Mouse (Mus musculus) liver, embryonic 15.5 days (tissue): ENCODE measurements around the gene Ldlrad3. TPM values are rescaled to one million over a fixed set of nuclear protein-coding genes. Genes with fewer than 3 reads are reported as not detected.

Experiments
- ATAC-seq: fragments of 200-750 bp; cut with Nextera tagmentation; 2 replicates; pipeline ENCODE4 v1.8.0; 2017; ENCODE audit warnings: moderate number of reproducible peaks, mild to moderate bottlenecking, moderate library complexity; ENCODE audit not compliant: insufficient read depth
- H3K27ac ChIP-seq: fragments of 300-500 bp; sonication (generic); replicated peaks from 2 replicates; pipeline ENCODE4 v1.5.1; 2015; ENCODE audit warnings: mild to moderate bottlenecking, inconsistent platforms
- H3K27me3 ChIP-seq: fragments of 300-500 bp; sonication (generic); 2 replicates; pipeline ENCODE4 v1.6.1; 2015; ENCODE audit warnings: mild to moderate bottlenecking, inconsistent platforms
- H3K36me3 ChIP-seq: fragments of 300-500 bp; sonication (generic); replicated peaks from 2 replicates; pipeline ENCODE4 v1.6.1; 2015; ENCODE audit warnings: moderate library complexity, mild to moderate bottlenecking, inconsistent platforms
- H3K4me1 ChIP-seq: fragments of 300-500 bp; sonication (generic); replicated peaks from 2 replicates; pipeline ENCODE4 v1.6.1; 2015; ENCODE audit warnings: inconsistent platforms
- H3K4me2 ChIP-seq: fragments of 300-500 bp; sonication (generic); 2 replicates; pipeline ENCODE4 v1.6.1; 2015; ENCODE audit warnings: moderate library complexity, mild to moderate bottlenecking, inconsistent platforms
- H3K4me3 ChIP-seq: fragments of 300-500 bp; sonication (generic); replicated peaks from 2 replicates; pipeline ENCODE4 v1.5.1; 2015; ENCODE audit warnings: mild to moderate bottlenecking, inconsistent platforms
- H3K9ac ChIP-seq: fragments of 300-500 bp; sonication (generic); 2 replicates; pipeline ENCODE4 v1.6.1; 2015; ENCODE audit warnings: moderate library complexity, mild to moderate bottlenecking, inconsistent platforms
- H3K9me3 ChIP-seq: fragments of 300-500 bp; sonication (generic); replicated peaks from 2 replicates; pipeline ENCODE4 v1.6.1; 2016; ENCODE audit warnings: inconsistent platforms
- WGBS: fragments of 180-500 bp; shearing (Covaris S2); methylation state at CpG from one replicate; pipeline ENCODE4 v1.1.7; 2015; ENCODE audit warnings: mixed read lengths; ENCODE audit not compliant: insufficient replicate concordance; 5-methylcytosine and 5-hydroxymethylcytosine counted together
- polyA plus RNA-seq: library from polyadenylated mRNA; unstranded; fragments of >200 nt; fragmentation: Nextera tagmentation; extraction: Ambion mirVana; gene quantifications from 2 replicates; pipeline ENCODE4 v1.2.1, GENCODE M21; 2015

Gene Ldlrad3
- polyA plus RNA-seq, 1 experiment from 2014 or later, result 4.8 TPM

GRCm38 (mm10) chr2:101992574-101993310 is 193.4 kb downstream of the Ldlrad3 start:
- ATAC-seq, result no peak
- Histone ChIP-seq H3K4me2 (no peak overlapping the region), H3K27ac (no peak overlapping the region), H3K36me3 (no peaks in the 10 kb centered on the region), H3K4me3 (no peak overlapping the region), H3K9ac (no peak overlapping the region), H3K27me3 (no peaks in the 10 kb centered on the region), H3K4me1 (peaks cover 7% of the 10 kb centered on the region; the same call in 1 of the 2 replicates), H3K9me3 (no peaks in the 10 kb centered on the region)
- 56% methylated on average over 9 of the region's 9 CpGs for WGBS

GRCm38 (mm10) chr2:101991726-101992125 is 194.5 kb downstream of the Ldlrad3 start:
- Histone ChIP-seq H3K27me3 (no peaks in the 10 kb centered on the region), H3K9ac (no peak overlapping the region), H3K4me3 (no peak overlapping the region), H3K27ac (no peak overlapping the region), H3K9me3 (no peaks in the 10 kb centered on the region), H3K36me3 (no peaks in the 10 kb centered on the region), H3K4me1 (peaks cover 7% of the 10 kb centered on the region; the same call in 1 of the 2 replicates), H3K4me2 (no peak overlapping the region)
- no peak for ATAC-seq
- WGBS, result 21% methylated on average over 2 of the region's 2 CpGs

GRCm38 (mm10) chr2:101986344-101987087 is 199.7 kb downstream of the Ldlrad3 start:
- 61% methylated on average over 3 of the region's 3 CpGs for WGBS
- no peak overlapping the region for H3K4me3 ChIP-seq
- no peak overlapping the region for H3K4me2 ChIP-seq
- no peaks in the 10 kb centered on the region for H3K9me3 ChIP-seq
- H3K27me3 ChIP-seq, result no peaks in the 10 kb centered on the region
- no peak overlapping the region for H3K9ac ChIP-seq
- H3K36me3 ChIP-seq, result no peaks in the 10 kb centered on the region
- ATAC-seq, result no peak
- peaks cover 6% of the 10 kb centered on the region; the same call in 1 of the 2 replicates for H3K4me1 ChIP-seq
- no peak overlapping the region for H3K27ac ChIP-seq

DNA sequence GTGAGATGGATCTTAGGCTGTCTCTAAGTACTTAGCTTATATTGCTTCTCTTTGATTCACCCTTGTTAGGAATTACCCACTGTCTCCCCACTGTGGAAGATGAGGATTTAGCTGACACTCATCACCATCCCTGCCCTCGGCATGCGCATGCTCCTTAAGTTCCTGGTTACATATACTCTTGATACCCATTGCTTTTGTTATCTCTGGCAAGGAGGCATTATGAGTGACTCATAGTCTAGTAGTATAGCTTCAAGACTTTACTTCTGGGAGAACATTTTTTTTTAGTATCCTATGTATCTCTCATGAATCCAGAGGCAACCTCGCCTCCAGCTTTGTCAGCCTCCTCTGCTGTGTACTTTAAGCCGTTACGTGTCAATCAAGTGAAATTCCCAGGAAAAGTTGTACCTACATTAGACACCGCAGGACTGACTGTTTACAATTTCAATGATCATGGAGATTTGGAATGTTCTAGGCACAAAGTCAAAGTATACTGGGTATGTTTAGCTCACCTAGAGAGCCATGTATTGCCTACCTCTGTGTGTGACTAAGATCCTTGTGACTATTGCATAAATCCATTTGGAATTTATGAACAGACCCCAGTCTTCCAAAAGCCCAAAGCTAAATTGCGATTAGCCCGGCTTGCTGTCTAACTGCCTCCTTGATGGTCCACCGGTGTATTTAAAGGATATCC is 202.2 kb downstream of the Ldlrad3 start:
- no peaks in the 10 kb centered on the region for H3K27me3 ChIP-seq
- no peak overlapping the region for H3K4me2 ChIP-seq
- H3K36me3 ChIP-seq, result no peaks in the 10 kb centered on the region
- no peak overlapping the region for H3K9ac ChIP-seq
- 72% methylated on average over 9 of the region's 9 CpGs for WGBS
- no peaks in the 10 kb centered on the region for H3K9me3 ChIP-seq
- ATAC-seq, result no peak
- no peak overlapping the region for H3K27ac ChIP-seq
- no peak overlapping the region for H3K4me3 ChIP-seq
- peaks cover 10% of the 10 kb centered on the region; the same call in 1 of the 2 replicates for H3K4me1 ChIP-seq

- no peaks in the 10 kb centered on the region for H3K36me3 ChIP-seq
- H3K27me3 ChIP-seq, result no peaks in the 10 kb centered on the region
- H3K4me2 ChIP-seq, result no peak overlapping the region
- H3K9ac ChIP-seq, result no peak overlapping the region
- ATAC-seq, result no peak; the same call in 1 of the 2 replicates
- H3K9me3 ChIP-seq, result no peaks in the 10 kb centered on the region
- 65% methylated on average over 15 of the region's 15 CpGs for WGBS
- no peak overlapping the region for H3K27ac ChIP-seq
- no peak overlapping the region for H3K4me3 ChIP-seq
- H3K4me1 ChIP-seq, result peaks cover 13% of the 10 kb centered on the region; the same call in 1 of the 2 replicates
Observed at GRCm38 (mm10) chr2:101983082-101983852, 202.9 kb downstream of the Ldlrad3 start.

GRCm38 (mm10) chr2:101981964-101982498 is 204.2 kb downstream of the Ldlrad3 start:
- Histone ChIP-seq H3K36me3 (no peaks in the 10 kb centered on the region), H3K4me1 (peaks cover 13% of the 10 kb centered on the region; the same call in 1 of the 2 replicates), H3K27me3 (no peaks in the 10 kb centered on the region), H3K4me3 (no peak overlapping the region), H3K27ac (no peak overlapping the region), H3K9me3 (no peaks in the 10 kb centered on the region), H3K9ac (no peak overlapping the region), H3K4me2 (no peak overlapping the region)
- WGBS, result 59% methylated on average over 6 of the region's 6 CpGs
- no peak for ATAC-seq

DNA sequence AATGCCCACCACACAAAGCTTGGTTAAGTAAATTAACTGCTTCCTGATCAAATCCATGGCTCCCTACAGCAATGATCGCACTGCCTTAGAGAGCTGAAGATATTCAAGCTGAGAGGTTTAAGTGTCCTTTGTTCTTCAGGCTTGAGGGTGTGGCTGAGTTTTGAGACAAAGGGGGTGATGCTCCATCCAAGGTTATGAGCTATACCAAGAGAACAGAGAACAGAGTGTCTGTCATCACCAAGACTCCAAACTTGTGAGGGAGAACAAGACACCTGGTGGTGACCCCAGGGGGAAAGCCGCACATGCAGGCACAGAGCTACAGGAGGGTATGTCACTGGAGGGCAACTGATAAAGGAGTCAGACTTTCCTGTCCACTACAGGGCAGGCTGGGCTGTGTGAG is 205.0 kb downstream of the Ldlrad3 start:
- H3K27ac ChIP-seq, result no peak overlapping the region
- no peak overlapping the region for H3K4me2 ChIP-seq
- no peaks in the 10 kb centered on the region for H3K36me3 ChIP-seq
- no peak overlapping the region for H3K9ac ChIP-seq
- ATAC-seq, result no peak
- no peak overlapping the region for H3K4me3 ChIP-seq
- peaks cover 13% of the 10 kb centered on the region; the same call in 1 of the 2 replicates for H3K4me1 ChIP-seq
- WGBS, result 56% methylated on average over 2 of the region's 2 CpGs
- H3K9me3 ChIP-seq, result no peaks in the 10 kb centered on the region
- no peaks in the 10 kb centered on the region for H3K27me3 ChIP-seq

GRCm38 (mm10) chr2:101980456-101980947 is 205.7 kb downstream of the Ldlrad3 start:
- Histone ChIP-seq H3K27me3 (no peaks in the 10 kb centered on the region), H3K4me3 (no peak overlapping the region), H3K4me2 (no peak overlapping the region), H3K9ac (no peak overlapping the region), H3K4me1 (peaks cover 13% of the 10 kb centered on the region; the same call in 1 of the 2 replicates), H3K27ac (no peak overlapping the region), H3K9me3 (no peaks in the 10 kb centered on the region), H3K36me3 (no peaks in the 10 kb centered on the region)
- WGBS, result 75% methylated on average over 8 of the region's 8 CpGs
- no peak for ATAC-seq

DNA sequence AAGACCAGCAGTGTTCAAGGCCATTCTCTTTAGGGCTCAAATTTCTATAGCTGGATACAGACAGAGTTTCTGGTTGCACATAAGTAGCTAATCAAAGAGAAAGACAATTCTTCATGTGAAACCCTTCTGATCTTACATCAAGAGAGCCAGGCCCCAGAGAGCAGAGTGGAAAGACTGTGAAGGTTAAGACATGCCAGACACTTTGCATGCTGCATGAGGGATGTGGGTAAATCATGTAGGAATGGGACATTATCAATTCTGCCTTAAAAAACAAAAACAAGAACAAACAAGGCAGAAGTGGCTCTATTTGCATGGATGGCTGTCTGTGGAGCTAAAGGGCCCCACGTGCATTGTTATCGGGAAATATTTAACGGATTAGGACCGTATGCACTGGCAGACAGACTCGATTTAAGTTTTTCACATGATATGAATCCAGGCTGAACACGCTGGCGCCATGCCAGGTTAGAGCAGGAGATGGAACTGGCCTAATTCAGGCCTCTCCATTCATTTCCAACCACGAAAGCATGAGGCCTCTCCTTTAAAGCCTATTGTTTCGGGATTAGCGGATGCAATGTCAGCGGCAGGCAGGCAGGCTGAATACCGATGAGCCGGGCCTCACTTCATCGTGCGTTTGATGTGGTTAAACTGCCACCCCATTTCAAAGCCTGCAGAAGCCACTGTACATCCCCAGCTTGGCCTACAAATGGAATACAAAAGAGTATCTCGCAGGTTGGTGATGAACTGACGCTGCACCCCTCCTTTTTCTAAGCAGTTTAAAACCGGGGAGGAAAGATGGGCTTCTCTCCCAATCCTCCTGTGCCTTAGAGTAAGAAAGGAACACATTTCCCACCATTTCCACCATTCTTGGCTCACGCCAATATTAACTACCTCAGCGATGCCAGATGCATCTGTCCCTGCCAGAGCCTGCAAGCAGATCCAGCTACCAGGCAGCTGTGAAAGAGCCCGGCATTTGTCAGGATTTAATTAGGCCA is 207.4 kb downstream of the Ldlrad3 start:
- H3K27me3 ChIP-seq, result no peaks in the 10 kb centered on the region
- H3K9ac ChIP-seq, result no peak overlapping the region
- H3K27ac ChIP-seq, result no peak overlapping the region
- no peaks in the 10 kb centered on the region for H3K36me3 ChIP-seq
- no peak for ATAC-seq
- 59% methylated on average over 21 of the region's 21 CpGs for WGBS
- H3K4me1 ChIP-seq, result peaks cover 13% of the 10 kb centered on the region; the same call in 1 of the 2 replicates
- no peaks in the 10 kb centered on the region for H3K9me3 ChIP-seq
- H3K4me3 ChIP-seq, result no peak overlapping the region
- no peak overlapping the region for H3K4me2 ChIP-seq
